Mouse (Mus musculus) lung, adult 2 months (tissue): ENCODE data around the gene Med27. TPM values are rescaled to one million over a fixed set of nuclear protein-coding genes. Genes with fewer than 3 reads are reported as not detected.

Source experiments
- DNase-seq: peaks from one replicate; pipeline ENCODE4 v3.0.0; 2022
- H3K4me1 ChIP-seq: fragments of 200-500 bp; 2 replicates; pipeline ENCODE4 v1.6.1; 2011; ENCODE audit warnings: low read length; ENCODE audit not compliant: control insufficient read depth, insufficient read depth
- H3K4me3 ChIP-seq: fragments of 200-500 bp; replicated peaks from 2 replicates; pipeline ENCODE3; 2011; ENCODE audit warnings: low read depth, mild to moderate bottlenecking, control low read depth, low read length; ENCODE audit errors: extremely low read depth
- CTCF ChIP-seq: fragments of 200-500 bp; IDR thresholded peaks from 2 replicates; pipeline ENCODE4 v1.5.1; 2011; ENCODE audit warnings: mild to moderate bottlenecking, low read length, control low read depth; ENCODE audit not compliant: insufficient read depth
- POLR2A ChIP-seq: fragments of 200-500 bp; IDR thresholded peaks from 2 replicates; pipeline ENCODE4 v1.6.1; 2011; ENCODE audit warnings: low read depth, mild to moderate bottlenecking, control low read depth, low read length, borderline replicate concordance; ENCODE audit errors: extremely low read depth
- WGBS: fragments of 180-500 bp; shearing (Covaris S2); methylation state at CpG from one replicate; pipeline ENCODE4 v1.1.7; 2018; 5-methylcytosine and 5-hydroxymethylcytosine counted together
- polyA plus RNA-seq: library from polyadenylated mRNA; depleted of rRNA; stranded (reverse); fragments of >200 nt; gene quantifications from 2 replicates; pipeline ENCODE4 v1.2.3, GENCODE M21; 2012

Med27 gene
- polyA plus RNA-seq, 1 experiment, result 38.7 TPM

DNA sequence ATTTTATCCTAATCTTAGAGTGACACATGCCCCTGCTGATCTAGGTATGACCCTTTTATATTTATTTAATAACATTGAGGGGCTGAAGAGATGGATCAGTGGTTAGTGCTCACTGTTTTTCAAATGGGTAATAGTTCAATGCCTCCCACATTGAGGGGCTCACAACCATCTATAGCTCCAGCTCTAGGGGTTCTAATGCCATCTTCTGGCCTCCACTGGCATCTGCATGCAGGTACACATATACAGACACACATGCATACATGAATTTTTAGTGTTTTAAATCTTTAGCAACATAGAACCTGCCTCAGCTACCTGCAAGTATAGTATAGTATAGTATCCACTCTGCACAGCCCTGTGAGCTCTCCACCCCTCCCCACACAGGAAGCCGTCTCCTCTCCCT is 130.1 kb downstream of the Med27 start:
- WGBS, result 95% methylated on average over 1 of the region's 1 CpGs
- no peak for TF ChIP-seq POLR2A
- TF ChIP-seq CTCF, result no peak
- no peak for DNase-seq
- no peak overlapping the region for H3K4me3 ChIP-seq
- H3K4me1 ChIP-seq, result no peaks in the 10 kb centered on the region

- no peak overlapping the region for H3K4me3 ChIP-seq
- 57% methylated on average over 8 of the region's 8 CpGs for WGBS
Measured at GRCm38 (mm10) chr2:29481856-29482255, 135.2 kb downstream of the Med27 start.

GRCm38 (mm10) chr2:29482979-29483718 is 136.5 kb downstream of the Med27 start:
- no peak for TF ChIP-seq CTCF
- TF ChIP-seq POLR2A, result no peak
- no peak for DNase-seq
- WGBS, result 77% methylated on average over 9 of the region's 9 CpGs
- H3K4me1 ChIP-seq, result no peaks in the 10 kb centered on the region
- no peak overlapping the region for H3K4me3 ChIP-seq

More at GRCm38 (mm10) chr2:29481856-29482255, 135.2 kb downstream of the Med27 start:
- no peak for DNase-seq
- H3K4me1 ChIP-seq, result no peaks in the 10 kb centered on the region
- TF ChIP-seq CTCF (no peak), POLR2A (no peak)

GRCm38 (mm10) chr2:29485519-29485918 is 138.9 kb downstream of the Med27 start:
- TF ChIP-seq CTCF (no peak), POLR2A (no peak)
- 84% methylated on average over 2 of the region's 2 CpGs for WGBS
- no peak overlapping the region for H3K4me3 ChIP-seq
- no peaks in the 10 kb centered on the region for H3K4me1 ChIP-seq
- DNase-seq, result no peak

GRCm38 (mm10) chr2:29486491-29486890 is 139.9 kb downstream of the Med27 start:
- 90% methylated on average over 7 of the region's 7 CpGs for WGBS
- TF ChIP-seq CTCF (no peak), POLR2A (no peak)
- no peak overlapping the region for H3K4me3 ChIP-seq
- no peaks in the 10 kb centered on the region for H3K4me1 ChIP-seq
- DNase-seq, result no peak

GRCm38 (mm10) chr2:29487652-29488051 is 141.0 kb downstream of the Med27 start:
- Histone ChIP-seq H3K4me1 (no peaks in the 10 kb centered on the region), H3K4me3 (no peak overlapping the region)
- TF ChIP-seq POLR2A (no peak), CTCF (no peak)
- WGBS, result 87% methylated on average over 2 of the region's 2 CpGs
- no peak for DNase-seq

DNA sequence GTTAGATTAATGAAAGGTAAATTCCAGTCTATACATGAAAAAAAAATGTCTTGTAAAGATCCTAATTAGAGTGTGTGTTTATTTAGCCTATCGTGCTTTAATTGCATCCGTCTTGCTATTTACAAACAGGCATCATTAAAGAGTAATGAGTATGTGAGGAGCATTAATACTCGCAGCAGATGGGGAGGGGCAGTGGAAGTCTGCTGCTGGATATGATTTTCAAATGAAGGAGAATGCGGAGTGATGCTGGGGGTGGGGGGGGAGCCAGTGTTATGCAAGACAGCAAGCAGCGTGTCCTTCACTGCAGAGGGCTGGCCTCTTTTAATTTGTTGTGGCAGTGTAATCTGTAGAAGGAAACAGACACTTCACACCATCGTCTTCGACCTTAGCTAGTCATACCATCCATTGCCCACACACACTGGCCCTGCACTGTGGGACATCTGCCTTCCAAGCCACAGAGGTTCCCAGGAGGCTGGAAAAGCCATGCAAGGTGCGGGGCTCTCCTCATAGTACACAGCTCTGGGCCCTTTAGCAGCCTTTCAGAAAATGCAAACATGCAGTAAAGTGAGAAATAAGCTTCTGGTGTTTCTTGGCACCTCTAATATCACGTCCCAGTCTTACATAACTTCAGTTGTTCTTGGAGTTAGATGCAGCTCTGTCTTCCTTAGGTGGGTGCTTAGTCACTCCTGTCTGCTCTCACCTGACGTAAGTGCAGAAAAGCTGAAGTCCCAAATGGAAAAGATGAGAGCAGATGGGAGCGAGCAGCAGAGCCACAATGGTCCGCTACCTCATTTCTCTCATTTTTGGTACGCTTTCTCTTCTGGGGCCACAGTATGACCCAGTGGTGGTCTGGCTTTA is 142.0 kb downstream of the Med27 start:
- 83% methylated on average over 13 of the region's 13 CpGs for WGBS
- TF ChIP-seq POLR2A (no peak), CTCF (no peak)
- Histone ChIP-seq H3K4me3 (no peak overlapping the region), H3K4me1 (no peaks in the 10 kb centered on the region)
- no peak for DNase-seq

GRCm38 (mm10) chr2:29491656-29492055 is 145.0 kb downstream of the Med27 start:
- WGBS, result 90% methylated on average over 6 of the region's 6 CpGs
- DNase-seq, result no peak
- H3K4me3 ChIP-seq, result no peak overlapping the region
- no peaks in the 10 kb centered on the region for H3K4me1 ChIP-seq
- TF ChIP-seq CTCF, result no peak
- TF ChIP-seq POLR2A, result no peak

- TF ChIP-seq POLR2A (no peak), CTCF (no peak)
- H3K4me1 ChIP-seq, result no peaks in the 10 kb centered on the region
- DNase-seq, result no peak
- no peak overlapping the region for H3K4me3 ChIP-seq
- 69% methylated on average over 9 of the region's 9 CpGs for WGBS
Measured at GRCm38 (mm10) chr2:29493396-29494031, 146.9 kb downstream of the Med27 start.

DNA sequence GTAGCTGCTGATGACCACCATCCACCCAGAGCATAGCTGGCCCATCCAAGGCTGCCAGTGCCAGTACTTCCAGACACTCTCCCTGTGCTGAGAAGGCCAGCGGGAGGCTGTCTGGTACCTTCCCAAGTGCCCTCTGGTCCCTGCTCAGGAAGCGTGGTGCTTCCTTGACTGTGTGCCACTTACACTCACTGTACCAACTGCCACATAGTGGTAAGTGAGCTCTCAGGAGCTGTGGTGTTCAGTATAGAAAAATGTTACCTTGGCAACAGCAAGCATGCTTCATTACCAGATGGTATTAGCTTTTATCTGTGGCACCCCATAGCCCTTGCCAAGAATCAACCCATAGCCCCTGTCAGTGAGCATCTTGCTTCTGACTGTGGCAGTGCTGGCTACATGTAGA is 148.7 kb downstream of the Med27 start:
- no peak for DNase-seq
- Histone ChIP-seq H3K4me1 (no peaks in the 10 kb centered on the region), H3K4me3 (no peak overlapping the region)
- TF ChIP-seq POLR2A (no peak), CTCF (no peak)
- WGBS, result 87% methylated on average over 2 of the region's 2 CpGs
